Mouse (Mus musculus) lung, embryonic 15.5 days (tissue): ENCODE results near the gene Lpcat3. TPM values are rescaled to one million over a fixed set of nuclear protein-coding genes. Genes with fewer than 3 reads are reported as not detected.
"Not testable (repeated sequence)": the region's sequence is repeated elsewhere in the genome, so short reads cannot be mapped to it uniquely, and the experiment has no call there.

Experiments
- ATAC-seq: fragments of 200-750 bp; cut with Nextera tagmentation; 2 replicates; pipeline ENCODE4 v1.8.0; 2017; ENCODE audit warnings: moderate number of reproducible peaks, borderline replicate concordance; ENCODE audit not compliant: low FRiP score, low TSS enrichment; ENCODE audit errors: extremely low read depth
- H3K27ac ChIP-seq: fragments of 300-500 bp; sonication (generic); 2 replicates; pipeline ENCODE4 v1.5.1; 2015; ENCODE audit warnings: moderate library complexity, mild to moderate bottlenecking, inconsistent platforms
- H3K27me3 ChIP-seq: fragments of 300-500 bp; sonication (generic); 2 replicates; pipeline ENCODE4 v1.6.1; 2015; ENCODE audit warnings: inconsistent platforms
- H3K36me3 ChIP-seq: fragments of 300-500 bp; sonication (generic); 2 replicates; pipeline ENCODE4 v1.6.1; 2015; ENCODE audit warnings: inconsistent platforms
- H3K4me1 ChIP-seq: fragments of 300-500 bp; sonication (generic); 2 replicates; pipeline ENCODE4 v1.6.1; 2015; ENCODE audit warnings: inconsistent platforms
- H3K4me2 ChIP-seq: fragments of 300-500 bp; sonication (generic); 2 replicates; pipeline ENCODE4 v1.6.1; 2015; ENCODE audit warnings: inconsistent platforms, mild to moderate bottlenecking, moderate library complexity
- H3K4me3 ChIP-seq: fragments of 300-500 bp; sonication (generic); 2 replicates; pipeline ENCODE4 v1.5.1; 2015; ENCODE audit warnings: mild to moderate bottlenecking, inconsistent platforms
- H3K9ac ChIP-seq: fragments of 300-500 bp; sonication (generic); 2 replicates; pipeline ENCODE4 v1.6.1; 2015; ENCODE audit warnings: inconsistent platforms
- H3K9me3 ChIP-seq: fragments of 300-500 bp; sonication (generic); 2 replicates; pipeline ENCODE4 v1.6.1; 2016; ENCODE audit warnings: inconsistent platforms
- WGBS: fragments of 180-500 bp; shearing (Covaris S2); methylation state at CpG from one replicate; pipeline ENCODE4 v1.1.7; 2015; 5-methylcytosine and 5-hydroxymethylcytosine counted together
- polyA plus RNA-seq: library from polyadenylated mRNA; unstranded; fragments of >200 nt; fragmentation: Nextera tagmentation; extraction: Ambion mirVana; gene quantifications from 2 replicates; pipeline ENCODE4 v1.2.1, GENCODE M21; 2015

Gene Lpcat3
- 56.8 and 61.9 TPM in 2 replicates for polyA plus RNA-seq

DNA sequence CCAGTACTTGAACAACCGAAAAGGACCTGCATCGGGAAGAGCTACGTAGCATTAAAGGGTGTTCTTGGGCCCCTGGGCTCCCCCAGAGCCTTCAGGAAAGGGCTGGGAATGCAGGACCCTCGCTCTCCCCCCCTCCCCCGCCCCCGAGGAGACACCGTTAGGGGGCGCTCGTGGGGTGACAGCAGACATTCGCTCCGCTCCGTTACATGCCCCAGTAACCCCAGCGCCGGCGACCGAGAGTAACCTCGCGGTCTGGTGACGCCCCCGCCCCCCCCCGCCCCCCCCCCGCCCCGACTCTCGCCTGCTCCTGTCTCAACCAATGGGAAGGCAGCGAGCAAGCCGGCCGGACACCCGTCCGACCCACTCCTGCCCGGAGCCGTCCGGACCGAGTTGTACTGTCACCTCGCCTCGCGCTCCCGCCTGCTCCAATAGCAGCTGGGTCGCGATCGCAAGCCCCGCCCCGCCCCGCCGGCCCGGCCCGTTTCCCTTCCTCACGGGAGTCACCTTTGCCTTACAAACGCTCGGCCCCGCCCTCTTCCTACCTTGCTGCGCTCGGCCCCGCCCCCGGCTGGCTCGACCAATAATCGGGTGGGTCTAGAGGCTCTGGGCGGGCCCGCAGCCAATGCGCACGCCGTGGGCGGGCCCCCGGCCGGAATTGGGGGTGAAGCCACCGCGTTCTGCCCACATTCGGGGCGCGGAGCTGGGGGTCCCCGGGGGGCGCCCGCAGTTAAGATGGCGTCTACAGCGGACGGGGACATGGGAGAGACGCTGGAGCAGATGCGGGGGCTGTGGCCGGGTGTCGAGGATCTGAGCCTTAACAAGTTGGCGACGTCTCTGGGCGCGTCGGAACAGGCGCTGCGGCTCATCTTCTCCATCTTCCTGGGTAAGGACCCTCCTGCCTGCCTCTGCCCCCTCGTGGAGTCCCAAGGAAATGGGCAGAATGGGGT, at the start of gene Lpcat3:
Gene Lpcat3 (plus strand): TSS at position 551 of the 947 bp plus-strand sequence.
- Histone ChIP-seq H3K36me3 (no peaks in the 10 kb centered on the region), H3K4me3 (peak within 1 kb of the TSS; percentile 74)
- WGBS, result under 1% methylated on average over 55 of the region's 87 CpGs

GRCm38 (mm10) chr6:124625612-124626011, 37.2 kb upstream of the Lpcat3 start:
- no peaks in the 10 kb centered on the region for H3K4me1 ChIP-seq
- H3K27me3 ChIP-seq, result no peaks in the 10 kb centered on the region
- no peaks in the 10 kb centered on the region for H3K36me3 ChIP-seq
- 80% methylated on average over 13 of the region's 13 CpGs for whole genome bisulfite sequencing
- no peak for ATAC-seq
- H3K9ac ChIP-seq, result no peak overlapping the region
- H3K9me3 ChIP-seq, result no peaks in the 10 kb centered on the region
- H3K4me2 ChIP-seq, result no peak overlapping the region
- no peak overlapping the region for H3K27ac ChIP-seq
- no peak overlapping the region for H3K4me3 ChIP-seq

More for the DNA sequence above, at the start of gene Lpcat3:
- H3K9me3 ChIP-seq, result no peaks in the 10 kb centered on the region
- H3K4me1 ChIP-seq, result peaks cover 16% of the 10 kb centered on the region
- H3K27ac ChIP-seq, result peak within 1 kb of the TSS; percentile 78
- H3K9ac ChIP-seq, result peak within 1 kb of the TSS; percentile 52
- peak; percentile 97 for ATAC-seq
- H3K27me3 ChIP-seq, result no peaks in the 10 kb centered on the region
- H3K4me2 ChIP-seq, result peak within 1 kb of the TSS; percentile 69

DNA sequence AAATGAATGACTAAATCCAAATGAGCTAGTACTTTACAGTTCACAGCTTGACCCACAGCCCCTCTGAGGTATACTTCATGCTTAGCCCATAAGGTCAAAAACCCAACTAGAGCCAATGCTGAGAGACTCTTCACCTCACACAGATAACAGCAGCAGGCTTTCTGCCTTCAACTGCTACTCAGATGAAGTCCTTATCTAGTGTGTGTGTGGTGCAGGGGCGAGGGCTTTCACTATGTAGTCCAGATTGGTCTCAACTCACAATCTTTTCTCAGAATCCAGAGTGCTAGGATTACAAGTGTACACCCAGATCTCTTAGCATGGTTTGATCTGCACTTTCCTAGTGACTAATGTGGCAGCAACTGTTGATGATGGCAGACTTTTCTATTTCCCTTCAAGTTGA, 36.6 kb upstream of the Lpcat3 start:
- H3K4me3 ChIP-seq, H3K36me3 ChIP-seq, H3K27me3 ChIP-seq, H3K27ac ChIP-seq, H3K4me1 ChIP-seq, H3K9me3 ChIP-seq, H3K9ac ChIP-seq, H3K4me2 ChIP-seq, ATAC-seq: not testable (repeated sequence)
- 27% methylated on average over 1 of the region's 1 CpGs for WGBS

- ATAC-seq, result no peak
Observed at GRCm38 (mm10) chr6:124630763-124631162, 32.1 kb upstream of the Lpcat3 start.

DNA sequence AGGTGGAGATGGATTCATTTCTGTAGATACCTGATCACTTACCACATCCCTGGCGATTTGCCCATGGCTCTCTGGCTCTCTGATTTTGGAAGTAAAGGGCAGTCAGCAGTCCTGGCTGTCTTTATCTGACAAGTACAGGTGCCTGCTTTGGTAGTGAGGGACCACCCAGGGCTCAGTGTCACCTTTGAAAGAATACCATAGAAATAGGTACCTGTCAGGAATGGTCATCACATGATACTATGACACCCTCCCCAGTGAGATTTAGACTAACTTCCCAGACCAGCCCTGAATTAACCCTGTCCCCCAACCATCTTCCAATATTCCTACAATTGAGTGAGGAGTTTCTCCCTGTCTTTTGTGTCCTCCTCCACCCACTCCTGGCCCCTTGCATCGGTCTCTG, 26.8 kb upstream of the Lpcat3 start, which contains the start of gene C1s2:
Gene C1s2 (minus strand): TSS at position 101 of the 400 bp plus-strand sequence.
- not testable (repeated sequence) for H3K27me3 ChIP-seq, H3K27ac ChIP-seq, H3K36me3 ChIP-seq, H3K4me3 ChIP-seq, H3K9ac ChIP-seq, H3K9me3 ChIP-seq, ATAC-seq, H3K4me2 ChIP-seq, H3K4me1 ChIP-seq
- WGBS, result 60% methylated on average over 2 of the region's 2 CpGs

More at GRCm38 (mm10) chr6:124630763-124631162, 32.1 kb upstream of the Lpcat3 start:
- Histone ChIP-seq H3K9me3 (no peaks in the 10 kb centered on the region), H3K27ac (no peak overlapping the region), H3K4me1 (no peaks in the 10 kb centered on the region), H3K9ac (no peak overlapping the region), H3K27me3 (no peaks in the 10 kb centered on the region), H3K36me3 (no peaks in the 10 kb centered on the region), H3K4me2 (no peak overlapping the region), H3K4me3 (no peak overlapping the region)
- 69% methylated on average over 4 of the region's 4 CpGs for WGBS

GRCm38 (mm10) chr6:124636858-124637460, 25.9 kb upstream of the Lpcat3 start:
- H3K9me3 ChIP-seq, H3K27me3 ChIP-seq, H3K9ac ChIP-seq, H3K4me3 ChIP-seq, H3K36me3 ChIP-seq, ATAC-seq, H3K4me2 ChIP-seq, H3K4me1 ChIP-seq, H3K27ac ChIP-seq: not testable (repeated sequence)
- WGBS, result 25% methylated on average over 6 of the region's 6 CpGs

DNA sequence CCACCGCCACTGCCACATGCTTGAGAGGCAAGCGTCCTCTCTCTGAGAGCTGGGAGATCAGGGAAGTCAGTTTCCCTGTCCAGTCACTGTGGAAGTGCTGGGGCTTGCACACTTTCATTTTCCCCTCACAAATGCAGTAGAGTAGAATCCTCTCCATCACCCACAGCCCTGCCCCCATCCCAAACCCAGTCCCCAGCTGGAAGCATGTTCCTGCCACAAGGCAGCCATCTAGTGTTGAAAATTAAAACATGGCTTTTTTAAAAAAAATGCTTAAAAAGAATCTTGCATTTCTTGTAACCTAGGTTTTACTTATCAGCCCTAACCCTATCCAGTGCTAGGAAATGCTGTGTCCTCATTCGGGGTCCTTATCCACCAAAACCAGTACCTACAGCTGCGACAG, 22.8 kb upstream of the Lpcat3 start:
- 81% methylated on average over 4 of the region's 4 CpGs for WGBS
- no peak overlapping the region for H3K27ac ChIP-seq
- no peak for ATAC-seq
- no peaks in the 10 kb centered on the region for H3K27me3 ChIP-seq
- no peak overlapping the region for H3K4me2 ChIP-seq
- H3K9me3 ChIP-seq, result no peaks in the 10 kb centered on the region
- H3K4me1 ChIP-seq, result no peaks in the 10 kb centered on the region
- H3K4me3 ChIP-seq, result no peak overlapping the region
- H3K36me3 ChIP-seq, result no peaks in the 10 kb centered on the region
- no peak overlapping the region for H3K9ac ChIP-seq

DNA sequence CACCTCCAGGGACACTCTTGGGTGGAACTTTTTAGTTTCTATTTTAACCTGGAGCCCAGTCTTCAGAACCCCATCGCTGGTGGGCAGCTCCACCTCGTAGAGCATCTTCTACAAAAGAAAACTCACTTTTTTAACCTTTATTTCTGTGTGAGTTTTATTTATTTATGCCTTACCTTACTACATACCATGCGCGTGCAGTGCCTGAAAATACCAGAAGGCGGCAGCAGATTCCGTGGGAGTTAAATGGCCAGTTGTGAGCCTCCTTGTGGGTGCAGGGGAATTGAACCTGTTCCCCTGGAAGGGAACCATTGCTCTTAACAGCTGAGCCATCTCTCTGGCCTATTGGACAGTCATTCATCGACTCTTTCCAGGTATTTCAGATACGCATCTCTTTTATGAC, 21.8 kb upstream of the Lpcat3 start:
- no peaks in the 10 kb centered on the region for H3K4me1 ChIP-seq
- 38% methylated on average over 8 of the region's 8 CpGs for WGBS
- H3K4me3 ChIP-seq, result no peak overlapping the region
- H3K9me3 ChIP-seq, result no peaks in the 10 kb centered on the region
- no peak overlapping the region for H3K4me2 ChIP-seq
- no peaks in the 10 kb centered on the region for H3K27me3 ChIP-seq
- no peak for ATAC-seq
- no peak overlapping the region for H3K27ac ChIP-seq
- no peak overlapping the region for H3K9ac ChIP-seq
- H3K36me3 ChIP-seq, result no peaks in the 10 kb centered on the region

DNA sequence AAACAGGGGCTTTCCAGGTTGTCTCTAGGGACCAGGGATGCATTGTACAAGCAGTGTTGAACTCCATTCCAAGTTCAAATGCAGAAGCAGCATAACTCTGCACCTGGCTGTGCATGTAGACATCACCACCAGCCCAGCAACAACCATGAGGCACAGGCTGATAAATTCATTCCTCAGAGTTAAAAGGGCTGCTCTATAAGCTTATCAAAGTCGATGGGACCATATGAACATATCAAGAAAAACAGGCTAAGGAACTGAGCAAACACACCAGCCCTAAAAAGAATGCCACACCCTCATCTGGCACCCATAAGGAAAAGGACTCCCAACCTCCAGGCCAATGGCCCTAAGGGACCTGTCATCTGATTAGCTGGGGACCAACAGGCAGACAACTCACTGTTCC, 16.4 kb upstream of the Lpcat3 start:
- no peaks in the 10 kb centered on the region for H3K36me3 ChIP-seq
- ATAC-seq, result no peak
- H3K27ac ChIP-seq, result no peak overlapping the region
- H3K4me3 ChIP-seq, result no peak overlapping the region
- H3K9ac ChIP-seq, result no peak overlapping the region
- H3K4me2 ChIP-seq, result no peak overlapping the region
- H3K9me3 ChIP-seq, result no peaks in the 10 kb centered on the region
- H3K27me3 ChIP-seq, result no peaks in the 10 kb centered on the region
- WGBS, result 50% methylated on average over 1 of the region's 1 CpGs
- H3K4me1 ChIP-seq, result no peaks in the 10 kb centered on the region

- 31% methylated on average over 6 of the region's 6 CpGs for WGBS
- H3K4me2 ChIP-seq, result no peak overlapping the region
Observed at GRCm38 (mm10) chr6:124655893-124656292, 6.9 kb upstream of the Lpcat3 start.

DNA sequence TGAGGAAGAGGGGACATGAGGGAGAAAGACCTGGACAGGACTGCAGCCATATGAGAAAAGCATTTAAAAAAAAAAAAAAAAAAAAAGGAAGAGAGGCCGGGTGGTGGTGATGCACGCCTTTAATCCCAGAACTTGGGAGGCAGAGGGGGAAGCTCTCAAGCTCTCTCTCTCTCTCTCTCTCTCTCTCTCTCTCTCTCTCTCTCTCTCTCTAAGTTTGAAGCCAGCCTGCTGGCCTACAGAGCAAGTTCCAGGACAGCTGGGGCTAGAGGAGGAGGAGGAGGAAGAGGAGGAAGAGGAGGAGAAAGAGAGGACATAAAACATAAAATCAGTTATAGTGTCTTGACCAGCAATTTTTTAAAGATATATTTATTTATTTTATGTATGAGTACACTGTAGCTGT, 4.8 kb upstream of the Lpcat3 start:
- no peak for ATAC-seq
- H3K27ac ChIP-seq, result no peak overlapping the region
- H3K4me3 ChIP-seq, result no peak overlapping the region
- peaks cover 5% of the 10 kb centered on the region; the same call in 1 of the 2 replicates for H3K4me1 ChIP-seq
- peaks cover 3% of the 10 kb centered on the region; the same call in 1 of the 2 replicates for H3K9me3 ChIP-seq
- H3K9ac ChIP-seq, result no peak overlapping the region
- no peaks in the 10 kb centered on the region for H3K27me3 ChIP-seq
- no peaks in the 10 kb centered on the region for H3K36me3 ChIP-seq
- no peak overlapping the region for H3K4me2 ChIP-seq
- WGBS, result no CpG with 5 or more reads among the region's 2 CpGs

More at GRCm38 (mm10) chr6:124655893-124656292, 6.9 kb upstream of the Lpcat3 start:
- Histone ChIP-seq H3K27me3 (no peaks in the 10 kb centered on the region), H3K9ac (no peak overlapping the region), H3K27ac (no peak overlapping the region), H3K4me1 (no peaks in the 10 kb centered on the region), H3K4me3 (no peak overlapping the region), H3K36me3 (no peaks in the 10 kb centered on the region), H3K9me3 (peaks cover 3% of the 10 kb centered on the region; the same call in 1 of the 2 replicates)
- ATAC-seq, result no peak
